Mouse (Mus musculus): Measurements from ENCODE around the gene Runx2. TPM values are rescaled to one million over a fixed set of nuclear protein-coding genes. Genes with fewer than 3 reads are reported as not detected.

Gene Runx2
- total RNA-seq, 2 experiments from 2014 or later: 3.4 to 6.5 TPM

DNA sequence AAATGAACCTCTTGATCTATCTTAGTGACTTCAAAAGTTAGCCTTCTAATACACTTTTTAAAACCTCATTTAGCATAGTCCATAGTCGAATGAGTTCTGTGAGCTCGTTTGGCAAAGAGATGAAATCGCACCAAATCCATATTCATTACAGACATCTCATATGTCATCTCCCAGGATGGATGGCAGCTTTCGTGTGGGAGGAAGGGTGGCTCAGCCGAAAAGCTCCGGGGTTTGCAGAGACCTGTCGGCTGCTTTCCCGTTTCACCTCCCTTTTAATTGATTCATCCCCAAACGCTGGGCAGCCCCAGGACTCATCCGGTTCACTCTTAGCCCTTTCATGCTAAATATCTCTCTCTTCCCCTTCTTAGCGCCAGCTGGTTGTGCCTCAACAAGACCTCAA is 275.7 kb downstream of the Runx2 start:
- DNase-seq: no peak

DNA sequence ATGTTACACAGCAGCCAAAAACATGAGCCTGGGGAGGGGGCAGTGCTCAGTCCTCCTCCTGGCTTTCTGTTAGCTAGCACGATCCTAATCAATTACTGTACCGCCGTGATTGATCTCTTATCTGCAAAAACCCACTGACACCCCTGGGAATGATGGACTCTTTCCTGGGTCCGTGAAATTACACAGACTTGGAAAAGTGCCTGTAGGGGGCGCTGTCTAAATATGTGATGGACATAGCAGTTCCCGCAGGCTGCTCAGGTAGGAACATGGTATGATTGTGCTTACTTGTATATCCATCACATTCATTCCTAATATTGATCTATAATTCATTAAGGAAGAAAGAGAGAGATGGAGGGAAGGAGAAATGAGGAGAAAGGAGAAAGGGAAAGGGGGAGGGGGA is 284.6 kb downstream of the Runx2 start:
- peak; percentile 28 for DNase-seq

DNA sequence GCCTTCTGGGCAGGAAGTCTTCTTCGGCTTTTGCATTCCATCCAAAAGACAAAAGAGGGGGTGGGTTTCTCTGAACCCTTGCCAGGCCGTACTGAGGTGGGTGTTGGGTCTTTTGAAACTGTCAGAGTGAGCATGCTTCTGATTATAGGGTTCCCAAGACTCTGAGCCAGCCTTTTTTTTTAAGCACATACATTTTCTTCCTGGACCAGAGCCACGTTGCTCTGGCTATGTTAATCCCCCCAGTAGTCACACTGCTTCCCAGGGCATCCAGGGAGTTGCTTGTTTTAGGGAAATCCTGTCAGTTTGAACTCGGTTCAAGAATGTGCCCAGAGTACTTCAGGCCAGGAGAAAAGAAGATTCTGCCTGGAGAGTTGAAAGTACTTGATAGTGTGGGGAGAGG is 286.0 kb downstream of the Runx2 start:
- no peak for DNase-seq

DNA sequence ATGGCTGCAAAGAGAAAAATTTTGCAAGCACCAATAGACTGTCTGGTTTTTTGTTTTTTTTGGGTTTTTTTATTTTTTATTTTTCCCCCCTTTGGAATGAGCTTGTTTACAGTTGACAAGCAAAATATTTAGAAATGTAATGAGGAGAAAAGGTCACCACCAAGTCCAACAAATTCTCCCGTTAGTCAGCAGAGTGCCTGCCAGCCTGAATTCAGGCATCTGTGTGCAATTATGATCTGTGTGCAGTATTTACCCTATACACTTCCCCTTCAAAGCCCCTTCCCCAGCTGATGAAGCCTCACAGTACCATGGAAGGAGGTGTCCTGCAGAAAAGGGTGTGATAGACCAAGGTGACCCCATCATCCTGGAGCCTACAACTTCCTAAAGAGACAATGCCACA is 290.5 kb downstream of the Runx2 start:
- no peak for DNase-seq

DNA sequence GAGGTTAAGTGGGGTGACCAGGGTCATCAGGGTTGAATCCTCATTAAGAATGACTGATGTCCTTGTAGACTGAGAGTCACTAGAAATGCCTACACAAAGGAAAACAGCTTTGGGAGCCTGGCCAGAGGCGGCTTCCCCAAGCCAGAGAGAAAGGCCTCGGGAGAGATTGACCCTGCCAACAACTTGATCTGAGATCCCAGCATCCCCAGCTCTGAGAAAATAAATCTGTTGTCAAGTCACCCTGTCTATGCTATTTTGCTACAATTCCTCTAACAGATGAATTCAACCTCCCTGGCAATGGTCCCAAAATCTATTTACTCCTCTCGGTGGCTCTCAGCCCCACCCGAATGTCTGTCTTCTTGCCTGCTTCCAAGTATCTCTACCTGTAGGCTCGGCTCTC is 291.7 kb downstream of the Runx2 start:
- DNase-seq: peak; percentile 69

DNA sequence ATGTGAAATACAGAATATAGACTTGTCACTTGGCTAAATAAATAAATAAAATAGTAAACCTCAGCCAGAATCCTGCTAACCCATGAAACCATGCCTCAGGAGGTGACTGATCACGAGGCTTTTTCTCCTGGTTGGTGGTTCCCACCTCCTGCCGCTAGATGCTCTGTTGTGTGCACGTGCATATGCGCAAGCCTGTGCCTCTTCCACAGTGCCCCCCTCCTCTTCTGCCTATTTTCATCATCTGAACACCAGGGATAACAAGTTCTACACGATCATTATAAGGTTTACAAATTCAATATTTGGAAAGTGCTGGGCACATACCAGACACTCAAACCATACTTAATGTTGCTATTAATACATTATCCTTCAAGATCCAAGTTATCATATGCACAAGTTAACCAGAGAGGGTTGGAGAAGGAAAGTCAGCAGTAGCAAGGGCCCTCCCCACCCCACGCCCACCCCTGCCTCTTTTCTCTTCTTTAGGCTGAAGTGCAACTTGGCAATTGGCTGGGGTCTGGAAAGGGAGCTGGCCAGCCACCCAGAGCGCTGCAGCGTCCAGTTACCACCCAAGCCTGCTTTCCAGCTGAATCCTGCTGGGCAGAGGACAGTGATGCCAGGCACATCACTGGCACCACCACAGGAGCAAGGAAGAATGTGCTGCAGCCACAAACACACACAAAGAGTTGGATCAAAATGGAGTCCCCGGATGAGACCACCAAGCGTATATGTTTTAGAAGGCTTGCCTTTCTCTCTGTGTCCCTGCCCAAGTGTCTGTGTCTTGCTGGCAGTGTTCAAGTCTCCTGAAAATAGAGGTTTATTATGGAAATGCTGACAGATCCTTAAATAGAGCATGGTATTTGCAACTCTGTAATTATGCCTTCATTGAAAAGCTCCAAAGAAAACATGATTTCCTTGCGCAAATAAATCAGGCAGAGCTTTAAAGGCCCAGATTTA is 294.2 kb downstream of the Runx2 start:
- no peak for DNase-seq

DNA sequence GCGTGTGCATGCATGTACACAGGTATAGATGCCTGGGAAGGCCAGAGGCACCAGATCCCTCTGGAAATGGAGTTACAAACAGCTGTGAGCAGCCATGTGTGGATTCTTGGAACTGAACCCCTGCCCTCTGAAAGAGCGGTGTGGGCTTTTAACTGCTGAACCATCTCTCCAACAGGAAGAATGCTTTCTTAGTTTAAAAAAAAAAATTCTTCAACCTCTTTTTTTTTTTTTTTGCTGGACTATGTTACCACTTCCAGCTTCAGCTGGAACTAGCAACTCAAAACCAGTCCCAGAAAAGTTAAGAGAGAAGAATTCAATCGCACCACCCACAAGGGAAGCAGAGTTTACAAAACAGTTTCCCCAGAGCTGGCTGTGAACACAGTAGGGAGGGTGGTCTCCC is 295.2 kb downstream of the Runx2 start:
- DNase-seq: no peak

DNA sequence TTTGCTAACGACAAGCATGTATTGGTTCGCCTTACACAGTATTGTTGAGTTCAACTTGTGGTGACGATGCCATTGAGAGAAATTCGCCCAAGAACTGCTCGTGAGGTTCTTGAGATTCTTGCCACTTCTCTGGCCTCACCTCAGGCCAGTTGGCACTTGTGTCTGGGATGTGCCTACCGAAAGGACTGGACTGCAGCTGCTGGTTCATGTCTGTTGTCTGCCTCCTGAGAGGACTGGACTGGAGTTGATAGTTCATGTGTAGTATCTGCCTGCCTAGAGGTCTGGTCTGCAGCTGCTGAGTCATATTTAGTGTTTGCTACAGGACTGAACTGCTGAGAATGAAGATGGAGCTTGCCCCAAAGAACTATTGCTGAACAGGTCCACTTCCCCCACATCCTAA is 296.4 kb downstream of the Runx2 start:
- no peak for DNase-seq

DNA sequence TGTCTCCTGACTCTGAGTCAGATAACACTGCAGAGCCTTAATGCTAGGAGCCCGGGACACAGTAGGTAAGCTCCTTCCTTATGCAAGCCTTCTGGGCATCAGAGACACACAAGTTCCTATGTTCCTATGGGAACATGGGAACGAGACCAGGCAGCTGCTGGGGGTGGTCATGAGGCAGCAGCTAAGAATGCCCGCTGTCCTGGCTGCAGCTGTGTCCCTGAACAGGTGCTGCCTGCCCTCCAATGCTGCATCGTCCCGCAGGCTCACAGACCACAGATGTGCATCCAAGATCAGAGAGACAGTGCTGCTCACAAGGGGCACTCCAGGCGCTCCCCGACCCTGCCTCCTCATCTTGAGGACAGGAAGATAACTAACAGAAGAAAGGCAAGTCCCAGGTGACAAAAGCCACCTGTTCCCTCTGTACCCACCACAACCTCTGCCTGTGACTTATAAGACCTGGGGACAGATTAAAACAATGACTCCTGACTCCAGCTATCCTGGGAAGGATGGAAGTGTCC is 306.3 kb downstream of the Runx2 start:
- DNase-seq: no peak

DNA sequence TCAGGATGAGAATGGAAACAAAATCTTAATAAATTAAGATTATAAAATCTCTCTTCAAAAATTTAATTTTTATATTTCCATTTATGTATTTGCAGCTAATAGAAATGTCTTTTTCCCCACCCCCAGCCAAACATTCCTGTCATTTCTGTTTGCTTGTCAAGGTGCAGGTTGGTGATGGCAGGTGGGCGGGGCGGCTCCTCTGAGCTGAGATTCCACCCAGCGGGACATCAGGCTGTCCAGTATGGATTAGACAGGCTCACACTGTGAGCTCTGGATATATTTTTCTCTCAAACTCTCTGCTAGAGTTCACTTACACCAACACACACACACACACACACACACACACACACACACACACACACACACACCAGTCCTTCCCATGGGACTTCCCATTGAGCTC is 306.9 kb downstream of the Runx2 start:
- no peak for DNase-seq

DNA sequence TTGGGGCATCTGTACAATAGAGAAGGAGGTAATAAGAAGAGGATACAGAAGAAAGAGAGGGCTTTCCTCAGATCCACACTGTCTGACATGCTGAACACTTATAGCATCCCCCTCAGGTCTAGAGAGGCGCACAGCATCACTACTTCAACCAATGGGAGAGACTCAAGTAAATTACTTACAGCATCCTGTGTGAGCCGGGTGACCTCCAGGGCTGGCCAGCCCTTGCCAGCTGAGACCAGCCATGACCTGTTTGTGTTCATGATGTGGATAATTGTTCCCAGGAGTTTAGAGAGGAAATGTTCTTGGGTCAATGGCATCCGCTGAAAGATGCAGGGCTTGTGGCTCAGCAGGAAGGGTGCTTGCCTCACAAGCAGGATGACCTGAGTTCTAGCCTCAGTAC is 308.1 kb downstream of the Runx2 start:
- no peak for DNase-seq

DNA sequence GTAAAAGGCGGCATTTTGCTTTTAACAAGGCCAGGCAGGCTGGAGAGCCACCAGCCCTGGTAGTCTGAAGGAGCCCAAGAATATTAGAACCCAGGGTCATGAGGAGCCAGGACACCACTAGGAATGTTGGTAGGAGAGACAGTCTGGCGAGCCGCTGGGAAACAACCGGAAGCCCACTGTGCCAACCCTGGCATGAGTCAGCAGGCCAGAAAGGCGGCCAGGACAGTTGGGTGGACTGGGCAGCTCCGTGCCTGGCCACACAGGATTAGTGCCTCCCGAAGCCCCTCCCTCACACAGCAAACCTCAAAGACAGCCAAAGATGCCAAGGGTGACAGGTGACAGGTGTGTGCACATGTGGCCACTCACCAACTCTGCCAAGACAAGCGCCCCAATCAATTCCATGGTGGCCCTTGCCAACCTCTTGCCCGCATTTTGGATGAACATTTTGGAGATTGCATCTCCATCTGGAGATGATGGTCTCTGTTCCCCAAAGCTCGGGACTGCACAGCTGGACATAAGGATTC is 309.7 kb downstream of the Runx2 start:
- peak; percentile 23 for DNase-seq

DNA sequence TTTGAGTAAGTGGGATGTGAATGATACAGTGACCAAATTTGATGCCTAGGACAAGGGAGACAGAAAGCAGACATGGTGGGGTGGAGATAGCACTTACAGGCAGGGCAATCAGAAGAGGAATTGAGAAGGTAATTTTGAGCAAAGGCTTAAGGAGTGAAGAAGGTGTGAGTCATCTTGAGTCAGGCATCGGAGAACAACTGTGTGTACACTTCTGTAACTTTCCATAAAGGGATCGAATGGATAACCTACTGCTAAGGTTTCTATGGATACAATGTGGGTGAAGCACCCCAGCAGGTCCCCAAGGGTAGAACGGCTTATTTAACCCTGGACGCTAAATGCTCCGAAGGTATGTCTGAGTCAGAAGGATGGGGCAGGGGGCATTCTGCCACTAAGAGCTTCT is 312.4 kb downstream of the Runx2 start:
- DNase-seq: no peak

DNA sequence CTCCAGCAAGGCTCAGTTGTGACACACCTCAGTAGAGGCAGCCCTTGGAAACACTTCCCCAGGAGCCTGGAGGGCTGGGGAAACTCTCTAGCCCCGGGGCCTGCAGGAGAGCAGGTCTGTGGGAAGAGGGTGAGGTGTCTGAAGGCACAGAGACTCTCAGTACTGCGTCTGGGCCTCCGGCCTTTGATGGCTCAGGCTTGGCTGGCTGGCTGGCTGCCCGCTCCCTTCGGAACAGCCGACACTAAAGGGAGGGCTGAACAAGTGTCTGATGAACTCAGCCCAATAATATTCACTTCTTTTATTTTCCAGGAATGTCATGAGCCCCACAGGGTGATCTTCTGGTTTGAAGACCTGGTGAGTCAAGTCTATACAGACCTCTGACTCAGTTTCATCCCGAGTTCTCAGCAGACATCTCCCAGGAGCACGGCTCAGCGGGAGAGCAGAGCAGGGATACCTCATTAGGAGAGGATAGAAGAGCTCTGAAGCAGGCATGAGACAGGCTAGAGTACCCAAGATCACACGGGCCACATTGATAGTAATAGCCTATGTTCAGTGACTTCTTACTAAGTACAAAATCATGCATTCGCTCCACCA is 314.2 kb downstream of the Runx2 start:
- DNase-seq: peak; percentile 49

DNA sequence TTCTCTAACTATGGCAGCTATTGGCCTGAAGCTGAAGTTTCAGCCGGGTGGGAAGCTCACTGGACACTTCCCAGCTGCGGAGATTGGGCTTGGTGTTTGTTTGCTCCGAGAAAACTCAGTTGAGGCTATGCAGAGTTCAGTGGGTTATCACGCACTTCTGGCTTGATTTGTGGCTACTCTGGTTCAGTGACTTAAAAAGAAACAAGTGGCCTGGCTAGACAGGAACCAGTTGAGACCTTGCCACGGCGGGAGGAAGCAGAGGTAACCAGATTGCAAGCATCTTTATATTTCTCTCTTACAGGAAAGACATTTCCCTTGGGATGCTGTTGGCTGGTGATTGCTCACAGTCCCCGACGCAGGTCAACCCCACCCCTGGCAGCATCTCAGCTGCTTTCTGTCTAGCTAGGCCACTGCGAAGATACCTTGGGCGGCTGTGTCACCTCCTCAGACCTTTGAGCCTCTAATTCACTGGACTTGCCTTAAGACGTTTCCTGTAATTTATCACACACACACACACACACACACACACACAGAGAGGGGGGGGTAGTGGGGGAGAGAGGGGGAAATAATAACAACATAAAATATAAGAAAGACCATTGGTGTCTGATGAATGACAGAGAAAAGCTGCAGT is 324.3 kb downstream of the Runx2 start:
- DNase-seq: no peak

DNA sequence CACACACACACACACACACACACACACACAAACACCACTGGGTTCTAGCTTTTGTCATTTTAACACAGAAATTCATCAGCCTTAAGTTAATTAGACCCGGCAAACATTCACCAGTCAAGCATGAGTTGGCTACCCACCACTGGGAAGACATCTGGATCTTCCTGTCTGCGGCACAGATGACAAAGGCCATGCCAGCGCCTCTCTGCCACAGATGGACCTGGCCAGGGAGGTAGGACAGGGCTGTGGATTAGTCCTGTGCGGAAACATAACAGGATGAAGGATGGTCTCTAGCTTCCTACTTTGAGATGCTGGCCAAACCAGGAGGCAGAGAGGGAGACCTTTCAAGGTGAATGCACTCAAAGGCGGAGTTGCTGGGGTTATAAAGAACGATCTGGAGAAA is 325.3 kb downstream of the Runx2 start:
- DNase-seq: no peak

DNA sequence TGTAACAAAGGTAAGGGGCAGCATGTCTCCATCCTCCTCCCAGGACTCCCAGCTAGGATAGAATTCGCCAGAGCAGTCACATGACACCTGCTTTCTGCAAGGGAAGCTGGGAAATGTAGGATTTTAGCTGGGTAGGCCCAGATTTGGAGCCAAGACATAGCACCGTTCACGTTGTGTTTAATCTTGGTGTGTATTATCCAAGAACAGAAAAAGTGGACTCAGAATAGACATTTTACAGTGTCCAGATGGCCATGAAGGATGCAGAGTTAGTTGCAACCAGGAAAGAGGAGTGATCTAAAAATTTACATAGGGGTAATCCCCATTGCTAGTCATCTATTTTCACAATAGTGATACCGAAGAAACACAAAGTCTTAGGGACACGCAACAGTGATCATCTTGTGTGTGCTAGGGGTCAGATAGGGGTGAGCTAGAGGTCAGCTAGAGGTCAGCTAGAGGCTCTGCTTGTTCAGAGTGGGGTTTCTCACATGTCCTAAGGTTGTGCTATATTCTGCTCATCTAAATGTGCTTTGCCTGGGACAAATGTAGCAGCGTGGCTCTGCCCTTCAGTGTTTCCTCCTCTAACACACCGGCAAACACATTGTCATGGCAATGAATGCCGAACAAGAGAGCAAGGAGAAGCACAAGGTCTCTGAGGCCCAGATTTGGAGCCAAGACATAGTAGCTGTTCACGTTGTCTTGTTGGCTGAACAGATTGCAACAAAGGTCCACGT is 326.9 kb downstream of the Runx2 start:
- DNase-seq: no peak

DNA sequence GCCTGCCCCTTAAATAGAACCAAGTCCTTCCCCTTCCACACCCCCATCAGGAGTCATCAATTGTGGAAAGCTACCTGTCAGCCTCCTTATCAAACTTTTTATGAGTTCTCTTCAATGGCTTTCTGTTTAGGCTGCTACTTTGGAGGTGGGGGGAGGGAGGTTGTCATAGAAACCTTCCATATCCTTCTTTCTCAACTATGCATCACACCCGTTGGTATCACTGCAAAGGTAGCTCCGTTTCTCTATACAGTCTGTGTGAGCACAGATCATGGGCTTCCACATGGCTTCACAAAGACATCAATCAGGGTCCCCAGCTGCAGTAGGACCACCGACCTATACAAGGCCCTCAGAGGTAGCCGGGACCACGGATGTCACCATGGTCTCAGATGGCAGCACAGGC is 329.3 kb downstream of the Runx2 start:
- DNase-seq: no peak

DNA sequence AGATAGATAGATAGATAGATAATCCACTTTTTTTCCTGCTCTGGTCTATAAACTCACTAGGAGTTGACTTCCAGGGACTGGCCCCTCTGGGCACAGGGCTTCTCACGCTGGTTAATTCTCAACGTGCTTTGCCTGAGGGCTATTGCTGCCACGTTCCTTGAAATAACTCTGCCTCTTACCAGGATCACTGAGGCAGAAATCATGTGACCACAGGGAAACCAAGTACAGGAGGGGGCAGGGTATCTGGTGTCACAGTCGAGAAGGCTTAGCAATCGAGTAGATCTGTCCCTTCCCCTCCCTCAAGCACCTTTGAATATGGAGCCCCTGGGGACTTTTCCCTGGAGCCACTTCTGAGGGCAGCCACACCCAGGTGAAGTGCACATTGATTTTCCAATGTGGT is 334.7 kb downstream of the Runx2 start:
- DNase-seq: no peak

DNA sequence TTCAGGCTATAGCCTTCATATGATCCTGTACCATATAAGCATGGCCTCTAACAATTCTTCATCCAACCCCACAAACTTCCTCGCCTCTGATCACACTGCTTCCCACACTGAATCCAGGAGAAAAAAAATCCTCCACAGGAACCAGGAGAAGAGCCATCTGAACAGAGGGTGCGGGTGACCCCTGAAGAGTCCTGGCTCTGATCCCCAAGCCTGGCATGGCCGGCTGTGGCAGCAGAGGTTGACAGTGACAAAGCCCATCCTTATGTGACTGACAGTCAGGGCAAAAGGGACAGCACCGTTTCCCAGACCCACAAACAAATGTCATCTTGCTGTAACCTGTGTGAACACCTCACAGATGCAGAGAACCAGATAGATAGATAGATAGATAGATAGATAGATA is 335.1 kb downstream of the Runx2 start:
- DNase-seq: no peak

DNA sequence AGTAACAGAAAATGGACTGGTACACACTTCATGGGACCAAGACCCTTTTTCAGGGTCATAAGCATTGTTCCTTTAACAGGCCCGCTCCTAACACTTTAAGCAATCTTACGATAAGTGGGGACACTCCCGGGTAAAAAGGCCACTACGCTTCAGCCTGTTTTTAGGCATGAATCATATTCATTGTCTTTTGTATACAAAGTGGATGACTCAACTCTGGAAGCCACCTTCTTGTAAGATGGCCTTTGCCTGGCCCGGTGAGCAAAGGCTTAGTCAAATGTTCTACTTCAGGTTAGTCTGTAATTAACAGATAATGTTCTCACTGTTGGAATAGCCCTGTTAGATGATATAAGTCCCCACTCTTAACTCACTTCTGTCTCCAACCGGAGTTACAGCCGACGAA is 338.7 kb downstream of the Runx2 start:
- no peak for DNase-seq

DNA sequence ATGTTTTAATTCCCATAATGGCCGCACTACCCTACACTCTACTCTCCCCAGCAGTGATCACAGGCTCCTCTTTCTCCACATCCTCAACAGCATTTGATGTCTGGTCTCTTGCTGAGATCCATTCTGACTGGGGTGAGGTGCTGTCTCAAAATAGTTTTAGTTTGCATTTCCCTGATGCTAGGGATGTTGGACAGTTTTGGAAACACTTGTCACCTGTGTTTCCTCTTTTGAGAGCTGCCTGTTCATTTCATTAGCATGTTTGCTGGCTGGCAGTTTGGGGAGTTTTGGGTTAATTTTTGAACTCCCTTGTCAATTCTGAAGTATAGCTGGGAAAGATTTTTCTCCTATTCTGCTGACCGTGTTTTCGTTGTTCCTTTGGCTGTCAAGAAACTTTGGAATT is 340.3 kb downstream of the Runx2 start:
- no peak for DNase-seq
